Mouse (Mus musculus) leukemia stem cell, adult 10-12 weeks (primary cell): ENCODE data around the gene Gm13288. TPM values are rescaled to one million over a fixed set of nuclear protein-coding genes. Genes with fewer than 3 reads are reported as not detected.

Experiments used
- polyA plus RNA-seq: library from polyadenylated mRNA; stranded (reverse); fragments of >175 nt; gene quantifications from 2 replicates; pipeline ENCODE4 v1.2.3, GENCODE M21; 2012; ENCODE audit warnings: low replicate concordance

Gm13288 gene
- polyA plus RNA-seq, 1 experiment, result not detected

Other genes with a start within 250 kb of the Gm13288 start
- not detected in 2 replicates for gene Ifna15, start 247.3 kb upstream of the Gm13288 start, polyA plus RNA-seq
- gene Ifna14, start 233.7 kb upstream of the Gm13288 start, polyA plus RNA-seq, result not detected in 2 replicates
- gene Ifna9, start 213.1 kb upstream of the Gm13288 start, polyA plus RNA-seq, result not detected in 2 replicates
- gene Ifna12, start 202.2 kb upstream of the Gm13288 start, polyA plus RNA-seq, result not detected in 2 replicates
- not detected in 2 replicates for gene C87499, start 171.1 kb upstream of the Gm13288 start, polyA plus RNA-seq
- not detected in 2 replicates for gene Ifna13, start 161.1 kb upstream of the Gm13288 start, polyA plus RNA-seq
- not detected in 2 replicates for gene Ifna16, start 128.6 kb upstream of the Gm13288 start, polyA plus RNA-seq
- gene Ifna2, start 121.6 kb upstream of the Gm13288 start, polyA plus RNA-seq, result not detected in 2 replicates
- gene Ifnab, start 114.2 kb upstream of the Gm13288 start, polyA plus RNA-seq, result not detected in 2 replicates
- gene Gm26566, start 83.7 kb upstream of the Gm13288 start, polyA plus RNA-seq, result not detected in 2 replicates
- gene Klhl9, start 83.1 kb upstream of the Gm13288 start, polyA plus RNA-seq, result 5.7 and 6.4 TPM in 2 replicates
- not detected in 2 replicates for gene Gm13271, start 50.7 kb upstream of the Gm13288 start, polyA plus RNA-seq
- gene Gm13283, start 45.4 kb upstream of the Gm13288 start, polyA plus RNA-seq, result not detected in 2 replicates
- gene Gm13290, start 31.7 kb upstream of the Gm13288 start, polyA plus RNA-seq, result not detected in 2 replicates
- gene Gm13289, start 28.6 kb upstream of the Gm13288 start, polyA plus RNA-seq, result not detected in 2 replicates
- gene Gm13272, start 25.7 kb upstream of the Gm13288 start, polyA plus RNA-seq, result not detected in 2 replicates
- gene Ifnz, start 23.4 kb upstream of the Gm13288 start, polyA plus RNA-seq, result not detected in 2 replicates
- not detected in 2 replicates for gene Gm13276, start 19.8 kb upstream of the Gm13288 start, polyA plus RNA-seq
- not detected in 2 replicates for gene Gm13277, start 16.9 kb upstream of the Gm13288 start, polyA plus RNA-seq
- not detected in 2 replicates for gene Gm13278, start 14.0 kb upstream of the Gm13288 start, polyA plus RNA-seq
- gene Gm13275, start 11.0 kb upstream of the Gm13288 start, polyA plus RNA-seq, result not detected in 2 replicates
- not detected in 2 replicates for gene Gm13279, start 8.1 kb upstream of the Gm13288 start, polyA plus RNA-seq
- not detected in 2 replicates for gene Gm13285, start 5.9 kb upstream of the Gm13288 start, polyA plus RNA-seq
- not detected in 2 replicates for gene Gm13287, start 2.3 kb upstream of the Gm13288 start, polyA plus RNA-seq
- gene Ifna7, start 10.7 kb downstream of the Gm13288 start, polyA plus RNA-seq, result not detected in 2 replicates
- not detected in 2 replicates for gene Ifna11, start 14.4 kb downstream of the Gm13288 start, polyA plus RNA-seq
- gene Ifna6, start 21.9 kb downstream of the Gm13288 start, polyA plus RNA-seq, result not detected in 2 replicates
- not detected in 2 replicates for gene Ifna5, start 30.0 kb downstream of the Gm13288 start, polyA plus RNA-seq
- gene Ifna4, start 36.3 kb downstream of the Gm13288 start, polyA plus RNA-seq, result not detected in 2 replicates
- not detected in 2 replicates for gene Ifna1, start 44.6 kb downstream of the Gm13288 start, polyA plus RNA-seq
- not detected in 2 replicates for gene Ifne, start 74.7 kb downstream of the Gm13288 start, polyA plus RNA-seq